Mouse (Mus musculus) erythroblast, adult 5-6 weeks (primary cell): Measurements from ENCODE around the gene Fam169a. TPM values are rescaled to one million over a fixed set of nuclear protein-coding genes. Genes with fewer than 3 reads are reported as not detected.
"Not testable (repeated sequence)": the region's sequence is repeated elsewhere in the genome, so short reads cannot be mapped to it uniquely, and the experiment has no call there.

Experiments
- ATAC-seq: replicated peaks from 2 replicates; pipeline ENCODE4 v1.8.0; 2016; ENCODE audit warnings: moderate number of reproducible peaks, mild to moderate bottlenecking, moderate TSS enrichment, inconsistent platforms; ENCODE audit not compliant: poor library complexity, low FRiP score, severe bottlenecking
- total RNA-seq, 2 experiments: library from RNA; stranded (forward) in 1 of 2; stranded (reverse) in 1 of 2; fragments of 150-400 nt in 1 of 2; fragments of 200-764, 138-1000 nt in 1 of 2; gene quantifications; 2 replicates each; pipeline versions ENCODE4 v1.2.3 to v1.2.4; 2015 to 2017; ENCODE audit warnings: low replicate concordance in 2 of 2

Fam169a gene
- total RNA-seq, 2 experiments from 2014 or later, result under 0.01 to 2.3 TPM

- no peak for ATAC-seq
Measured at GRCm38 (mm10) chr13:97071626-97072241, 4.6 kb downstream of the Fam169a start.

- ATAC-seq, result no peak
Measured at GRCm38 (mm10) chr13:97073497-97073896, 6.4 kb downstream of the Fam169a start.

GRCm38 (mm10) chr13:97077556-97077955 is 10.5 kb downstream of the Fam169a start:
- ATAC-seq, result no peak

- ATAC-seq, result no peak
Measured at GRCm38 (mm10) chr13:97080201-97080600, 13.1 kb downstream of the Fam169a start.

GRCm38 (mm10) chr13:97080615-97081014 is 13.5 kb downstream of the Fam169a start:
- ATAC-seq, result no peak

DNA sequence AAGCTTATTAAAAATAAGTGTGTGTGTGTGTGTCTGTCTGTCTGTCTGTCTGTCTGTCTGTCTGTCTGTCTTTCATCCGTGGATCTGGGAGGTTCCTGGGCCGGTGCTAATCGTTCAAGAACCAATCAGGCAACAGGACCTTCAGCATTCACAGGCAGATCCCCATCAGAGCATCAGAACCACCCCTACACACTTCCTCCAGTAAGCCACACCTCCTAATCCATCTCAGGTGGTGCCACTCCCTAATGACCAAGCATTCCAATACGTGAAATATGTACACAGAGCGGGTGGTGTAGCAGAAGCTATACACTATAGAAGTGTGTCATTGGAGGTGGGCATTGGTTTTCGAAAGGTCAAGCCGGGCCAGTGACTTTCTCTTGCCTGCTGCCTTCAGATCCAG is 15.3 kb downstream of the Fam169a start:
- peak; percentile 55; the same call in 1 of the 2 replicates for ATAC-seq

DNA sequence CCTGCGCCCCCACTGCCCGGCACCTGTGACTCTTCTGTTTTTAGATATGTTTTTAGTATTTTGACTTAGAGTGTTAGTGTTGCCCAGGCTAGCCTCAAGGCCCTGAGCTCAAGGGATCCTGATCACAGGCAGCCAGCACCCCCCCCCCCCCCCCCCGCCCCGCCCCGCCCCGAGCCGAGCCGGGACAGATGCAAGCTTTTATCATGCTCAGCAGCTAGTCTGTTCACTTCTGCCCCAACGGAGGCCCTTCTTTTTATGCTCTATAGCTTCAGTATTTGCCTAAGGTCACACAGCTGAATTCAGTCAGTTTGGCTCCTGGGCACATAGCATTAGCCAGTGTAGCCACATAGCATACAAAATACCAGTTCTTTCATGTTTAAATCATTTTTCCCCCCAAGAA is 19.2 kb downstream of the Fam169a start:
- no peak for ATAC-seq

GRCm38 (mm10) chr13:97087421-97087820 is 20.3 kb downstream of the Fam169a start:
- no peak for ATAC-seq

GRCm38 (mm10) chr13:97088183-97088582 is 21.1 kb downstream of the Fam169a start:
- ATAC-seq, result no peak

GRCm38 (mm10) chr13:97095726-97096125 is 28.6 kb downstream of the Fam169a start:
- ATAC-seq, result no peak

DNA sequence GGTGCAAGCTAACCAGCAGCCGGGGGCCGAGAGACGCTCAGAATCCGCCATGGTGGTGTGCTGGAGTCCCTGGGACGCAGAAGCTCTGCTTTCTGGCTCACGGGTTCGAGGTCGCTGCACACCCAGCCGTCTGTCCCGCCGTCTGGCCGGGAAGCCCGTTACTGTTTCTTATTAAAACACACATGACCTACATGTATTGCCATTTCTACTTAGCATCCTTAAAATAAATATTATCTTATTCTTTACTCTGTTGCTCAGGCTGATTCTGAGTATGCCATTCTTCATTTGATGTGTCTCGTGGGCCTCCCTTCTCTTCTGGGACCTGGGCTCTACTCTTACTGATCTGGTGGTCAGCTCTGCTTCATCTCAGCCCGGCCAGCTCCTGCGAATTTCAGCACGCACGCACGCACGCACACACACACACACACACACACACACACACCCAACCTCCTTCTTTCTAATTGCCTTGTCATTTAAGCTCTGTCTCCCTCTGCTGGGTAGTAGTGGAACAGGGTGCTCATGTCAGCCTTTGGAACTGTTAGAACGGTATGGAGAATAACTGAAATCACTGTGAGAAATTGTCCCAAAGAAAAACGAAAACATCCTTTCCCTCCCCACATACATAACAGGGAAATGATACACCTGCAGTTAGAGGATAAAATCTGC is 32.2 kb downstream of the Fam169a start, which contains the start of gene Gm6169:
Gm6169 (minus strand) TSS at position 51 of the 666 bp plus-strand sequence.
- ATAC-seq, result peak; percentile 62; the same call in 1 of the 2 replicates

DNA sequence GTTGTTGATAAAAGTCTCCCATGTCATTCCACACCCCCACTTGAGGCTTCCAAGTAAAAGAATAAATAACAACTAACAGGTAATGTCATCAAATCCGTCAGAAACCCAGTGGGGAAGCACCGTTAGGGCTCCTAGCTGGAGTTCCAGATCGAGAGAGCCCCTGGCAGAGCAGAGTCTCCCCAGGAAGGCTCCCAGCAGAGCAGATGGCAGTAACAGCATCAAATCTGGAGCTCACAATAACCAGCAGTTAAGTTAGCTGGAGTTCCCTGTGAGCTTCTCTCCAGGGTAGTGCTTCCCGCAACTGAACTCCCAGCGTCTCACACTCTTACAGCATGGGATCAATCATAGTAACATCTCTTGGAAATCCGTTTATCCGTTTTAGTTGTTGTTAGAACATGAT is 37.9 kb downstream of the Fam169a start:
- ATAC-seq, result no peak

- not testable (repeated sequence) for ATAC-seq
Measured at GRCm38 (mm10) chr13:97107721-97108120, 40.6 kb downstream of the Fam169a start.

DNA sequence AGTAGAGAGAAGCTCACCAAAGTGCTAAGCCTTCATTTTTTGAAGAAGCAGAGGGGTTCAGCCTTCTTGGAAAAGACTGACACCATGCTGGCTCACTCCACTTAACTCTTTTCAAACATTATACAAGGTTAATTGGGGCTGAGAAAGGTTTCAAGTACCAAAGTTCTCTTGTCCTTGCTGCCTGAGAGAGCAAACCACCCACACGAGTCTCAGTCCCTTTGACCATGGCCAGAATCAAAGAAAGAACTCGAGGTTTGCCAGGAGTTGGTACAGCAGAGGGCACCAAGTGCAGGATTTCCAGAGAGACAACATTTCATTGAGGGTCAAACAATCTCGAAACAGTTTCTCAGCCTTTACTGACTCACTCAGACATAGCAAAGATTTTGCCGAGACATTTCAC is 42.0 kb downstream of the Fam169a start:
- no peak for ATAC-seq

- no peak for ATAC-seq
Measured at GRCm38 (mm10) chr13:97121341-97121740, 54.3 kb downstream of the Fam169a start.

GRCm38 (mm10) chr13:97129654-97130053 is 62.6 kb downstream of the Fam169a start:
- ATAC-seq, result not testable (repeated sequence)

DNA sequence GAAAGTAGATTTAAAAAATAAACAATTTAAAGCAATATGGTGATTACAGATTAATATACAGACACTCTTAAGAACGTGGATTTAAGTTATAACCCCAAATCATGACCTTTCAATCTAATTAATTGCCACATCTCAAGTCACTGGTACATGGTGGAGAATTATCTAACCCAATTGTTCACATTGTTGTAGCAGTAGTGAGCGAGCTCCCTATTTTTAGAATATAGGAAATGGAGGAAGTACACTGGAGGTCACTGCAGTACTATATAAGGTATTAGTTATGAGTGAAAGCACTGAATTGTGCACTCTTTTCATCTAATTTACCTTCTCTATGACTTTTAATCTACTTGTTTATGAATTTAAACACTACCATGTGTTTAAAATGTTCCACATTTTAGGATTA is 63.3 kb downstream of the Fam169a start:
- not testable (repeated sequence) for ATAC-seq

DNA sequence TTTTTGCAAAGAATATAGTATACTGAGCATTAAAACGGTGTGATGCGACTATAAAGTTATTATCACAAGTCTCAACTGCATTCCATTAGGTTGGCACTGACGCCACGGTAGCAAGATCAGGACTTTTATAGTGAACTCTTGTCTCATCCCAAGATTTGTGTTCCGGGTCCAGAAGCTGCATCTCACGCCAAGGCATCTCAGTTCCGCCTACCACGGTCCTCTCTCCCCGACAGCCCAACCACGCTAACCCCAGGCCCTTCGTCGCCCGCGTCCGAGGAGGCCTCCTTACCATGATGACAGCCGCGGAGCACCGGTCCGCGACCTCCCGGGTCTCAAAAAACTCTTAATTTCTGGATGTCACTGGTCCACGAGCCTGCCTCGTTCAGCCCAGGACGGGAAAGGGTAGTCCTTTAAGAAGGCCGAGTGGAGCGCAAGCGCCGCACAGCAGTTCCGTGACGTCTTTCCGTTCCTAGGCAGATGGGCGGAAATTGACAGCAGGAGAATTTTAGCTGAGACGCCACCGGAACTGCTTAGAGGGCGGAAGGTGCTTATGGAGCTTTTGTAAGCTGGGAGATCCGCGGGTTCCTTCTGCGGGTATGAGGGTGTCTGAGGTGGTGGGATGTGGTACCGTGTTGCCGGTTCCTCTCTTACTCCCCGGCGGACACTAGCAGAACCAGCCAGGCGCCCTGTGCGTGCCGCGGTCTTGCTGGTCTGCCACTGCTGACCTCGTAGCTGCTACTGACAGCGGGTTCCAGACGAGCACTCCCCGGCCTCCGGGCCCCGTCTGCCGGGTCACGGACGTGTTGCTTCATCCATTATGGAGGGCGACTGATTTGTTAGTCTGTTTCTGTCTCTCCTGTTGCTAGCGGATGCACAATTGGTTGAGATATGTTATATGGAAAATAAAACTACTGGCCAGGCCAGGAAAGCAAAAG is 70.6 kb downstream of the Fam169a start, which contains the start of the genes Gfm2 and Nsa2:
Gfm2 (plus strand) TSS at position 472 of the 935 bp plus-strand sequence.
Nsa2 (minus strand) TSS at position 472 of the 935 bp plus-strand sequence.
- peak; percentile 100 for ATAC-seq

GRCm38 (mm10) chr13:97138404-97138931 is 71.4 kb downstream of the Fam169a start:
- ATAC-seq, result not testable (repeated sequence)

DNA sequence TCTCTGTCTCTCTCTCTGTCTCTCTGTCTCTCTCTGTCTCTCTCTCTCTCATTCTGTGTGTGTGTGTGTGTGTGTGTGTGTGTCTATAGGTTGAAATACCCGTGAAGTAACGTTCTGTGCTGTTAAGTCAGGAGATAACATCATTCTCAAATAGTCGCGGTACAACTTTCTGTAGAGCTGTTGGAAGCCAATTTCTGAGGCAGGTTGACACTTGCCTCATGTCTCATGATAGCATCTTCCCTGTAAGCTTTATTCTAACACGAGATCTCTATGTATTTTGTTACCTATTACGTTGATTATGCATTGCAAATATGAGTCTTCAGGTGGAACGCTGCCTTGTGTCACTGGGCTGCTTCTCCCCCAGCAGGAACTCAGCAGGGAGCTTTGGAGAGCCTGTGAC is 75.2 kb downstream of the Fam169a start:
- ATAC-seq, result no peak
